Mouse (Mus musculus) MEL (cell line): ENCODE measurements around the gene Samd8. TPM values are rescaled to one million over a fixed set of nuclear protein-coding genes. Genes with fewer than 3 reads are reported as not detected.

Experiments
- DNase-seq: peaks from one replicate; pipeline ENCODE4 v3.0.0; 2011; ENCODE audit warnings: low read depth, low spot score
- H3K27ac ChIP-seq: 2 replicates; pipeline ENCODE4 v1.5.1; 2012; ENCODE audit warnings: low read depth, mild to moderate bottlenecking, control low read depth, low read length, moderate library complexity; ENCODE audit not compliant: control insufficient read depth
- H3K27me3 ChIP-seq, 2 experiments: fragments of 150-350 bp in 1 of 2; sonication (generic) in 1 of 2; 2 replicates each; pipeline ENCODE4 v1.6.1; 2012; ENCODE audit warnings: low read length in 2 of 2, mild to moderate bottlenecking in 2 of 2, improper control_type of control experiment in 1 of 2, moderate library complexity in 1 of 2; ENCODE audit not compliant: insufficient read depth in 2 of 2, control insufficient read depth in 1 of 2
- H3K36me3 ChIP-seq, 2 experiments: 2 replicates each; pipeline ENCODE4 v1.6.1; 2012 to 2014; ENCODE audit warnings: low read length in 2 of 2, improper control_type of control experiment in 1 of 2, inconsistent platforms in 1 of 2, mild to moderate bottlenecking in 1 of 2; ENCODE audit not compliant: insufficient read depth in 2 of 2, control insufficient read depth in 1 of 2
- H3K4me1 ChIP-seq, 2 experiments: fragments of 150-350 bp in 1 of 2; sonication (generic) in 1 of 2; 2 replicates each; pipeline ENCODE4 v1.6.1; 2012; ENCODE audit warnings: low read length in 2 of 2, improper control_type of control experiment in 1 of 2, mild to moderate bottlenecking in 1 of 2; ENCODE audit not compliant: insufficient read depth in 2 of 2, control insufficient read depth in 1 of 2
- H3K4me3 ChIP-seq, 2 experiments: fragments of 150-350 bp in 1 of 2; sonication (generic) in 1 of 2; 2 replicates each; pipeline ENCODE4 v1.5.1; 2012; ENCODE audit warnings: low read depth in 2 of 2, low read length in 2 of 2, mild to moderate bottlenecking in 2 of 2, moderate library complexity in 2 of 2, control low read depth in 1 of 2, improper control_type of control experiment in 1 of 2; ENCODE audit not compliant: control insufficient read depth in 1 of 2, insufficient read depth in 1 of 2
- H3K79me2 ChIP-seq: 2 replicates; pipeline ENCODE4 v1.6.1; 2012; ENCODE audit warnings: mild to moderate bottlenecking, low read length, moderate library complexity; ENCODE audit not compliant: control insufficient read depth, poor library complexity, insufficient read depth
- H3K9ac ChIP-seq: 2 replicates; pipeline ENCODE4 v1.6.1; 2012; ENCODE audit warnings: low read depth, mild to moderate bottlenecking, control low read depth, low read length, moderate library complexity; ENCODE audit not compliant: control insufficient read depth, poor library complexity, severe bottlenecking
- H3K9me3 ChIP-seq: fragments of 150-350 bp; sonication (generic); replicated peaks from 2 replicates; pipeline ENCODE4 v1.6.1; 2012; ENCODE audit warnings: mild to moderate bottlenecking, low read length, improper control_type of control experiment, moderate library complexity; ENCODE audit not compliant: insufficient read depth
- CHD1 ChIP-seq: IDR thresholded peaks from 2 replicates; pipeline ENCODE4 v1.6.1; 2012; ENCODE audit warnings: low read depth, mild to moderate bottlenecking, inconsistent platforms, low read length, improper control_type of control experiment
- CHD2 ChIP-seq: IDR thresholded peaks from 2 replicates; pipeline ENCODE4 v1.6.1; 2011; ENCODE audit warnings: low read length, improper control_type of control experiment
- CTCF ChIP-seq, 3 experiments: IDR thresholded peaks in 2 of 3; conservative IDR thresholded peaks in 1 of 3; 2 replicates each; pipeline ENCODE4 v1.5.1; 2011 to 2012; ENCODE audit warnings: low read length in 3 of 3, low read depth in 2 of 3, mild to moderate bottlenecking in 2 of 3, improper control_type of control experiment in 1 of 3, inconsistent platforms in 1 of 3, mixed read lengths in 1 of 3, moderate library complexity in 1 of 3; ENCODE audit not compliant: control insufficient read depth in 1 of 3, insufficient read depth in 1 of 3, poor library complexity in 1 of 3, severe bottlenecking in 1 of 3
- E2F4 ChIP-seq: IDR thresholded peaks from 2 replicates; pipeline ENCODE4 v1.6.1; 2011; ENCODE audit warnings: low read depth, low read length, improper control_type of control experiment, borderline replicate concordance
- ELF1 ChIP-seq: IDR thresholded peaks from 2 replicates; pipeline ENCODE4 v1.6.1; 2014; ENCODE audit warnings: low read depth, mild to moderate bottlenecking, inconsistent platforms, low read length, improper control_type of control experiment, moderate library complexity
- JUND ChIP-seq: IDR thresholded peaks from 2 replicates; pipeline ENCODE4 v1.6.1; 2011; ENCODE audit warnings: low read depth, mild to moderate bottlenecking, improper control_type of control experiment, low read length
- MAFK ChIP-seq: IDR thresholded peaks from 2 replicates; pipeline ENCODE4 v1.6.1; 2011; ENCODE audit warnings: low read depth, mild to moderate bottlenecking, low read length, improper control_type of control experiment, borderline replicate concordance
- MEF2A ChIP-seq: IDR thresholded peaks from 2 replicates; pipeline ENCODE4 v1.6.1; 2014; ENCODE audit warnings: low read depth, mild to moderate bottlenecking, inconsistent platforms, low read length, improper control_type of control experiment; ENCODE audit not compliant: poor library complexity, insufficient replicate concordance, severe bottlenecking; ENCODE audit errors: extremely low read depth
- MXI1 ChIP-seq: IDR thresholded peaks from 2 replicates; pipeline ENCODE4 v1.6.1; 2011; ENCODE audit warnings: mild to moderate bottlenecking, low read depth, low read length, improper control_type of control experiment
- MYC ChIP-seq: IDR thresholded peaks from 2 replicates; pipeline ENCODE4 v1.6.1; 2011; ENCODE audit warnings: low read depth, mild to moderate bottlenecking, low read length, improper control_type of control experiment, moderate library complexity
- POLR2A ChIP-seq, 2 experiments: IDR thresholded peaks; 2 replicates each; pipeline ENCODE4 v1.6.1; 2011 to 2012; ENCODE audit warnings: low read length in 2 of 2, mild to moderate bottlenecking in 2 of 2, control low read depth in 1 of 2, improper control_type of control experiment in 1 of 2, low read depth in 1 of 2, moderate library complexity in 1 of 2; ENCODE audit not compliant: control insufficient read depth in 1 of 2, insufficient read depth in 1 of 2, poor library complexity in 1 of 2
- POLR2AphosphoS2 ChIP-seq: IDR thresholded peaks from 2 replicates; pipeline ENCODE4 v1.6.1; 2011; ENCODE audit warnings: low read length, improper control_type of control experiment
- POLR2AphosphoS5 ChIP-seq: IDR thresholded peaks from 2 replicates; pipeline ENCODE4 v1.6.1; 2012; ENCODE audit warnings: low read depth, borderline replicate concordance, mild to moderate bottlenecking, inconsistent platforms, low read length, moderate library complexity, mixed read lengths
- RAD21 ChIP-seq: IDR thresholded peaks from 2 replicates; pipeline ENCODE4 v1.6.1; 2011; ENCODE audit warnings: mild to moderate bottlenecking, low read depth, low read length, improper control_type of control experiment
- RCOR1 ChIP-seq: IDR thresholded peaks from 2 replicates; pipeline ENCODE4 v1.6.1; 2012; ENCODE audit warnings: low read depth, mild to moderate bottlenecking, inconsistent platforms, low read length, improper control_type of control experiment
- SIN3A ChIP-seq: IDR thresholded peaks from 2 replicates; pipeline ENCODE4 v1.6.1; 2012; ENCODE audit warnings: low read length, improper control_type of control experiment, inconsistent platforms
- SMC3 ChIP-seq: IDR thresholded peaks from 2 replicates; pipeline ENCODE4 v1.6.1; 2011; ENCODE audit warnings: low read depth, low read length, improper control_type of control experiment
- TAL1 ChIP-seq: IDR thresholded peaks from 2 replicates; pipeline ENCODE4 v1.6.1; 2012; ENCODE audit warnings: mild to moderate bottlenecking, inconsistent platforms, low read length, moderate library complexity, mixed read lengths
- TBP ChIP-seq: IDR thresholded peaks from 2 replicates; pipeline ENCODE4 v1.8.0; 2011; ENCODE audit warnings: low read depth, low read length, improper control_type of control experiment
- TCF12 ChIP-seq: IDR thresholded peaks from 2 replicates; pipeline ENCODE4 v1.6.1; 2014; ENCODE audit warnings: low read depth, mild to moderate bottlenecking, inconsistent platforms, low read length, improper control_type of control experiment, moderate library complexity
- UBTF ChIP-seq: IDR thresholded peaks from 2 replicates; pipeline ENCODE4 v1.6.1; 2012; ENCODE audit warnings: low read depth, mild to moderate bottlenecking, inconsistent platforms, low read length, improper control_type of control experiment, moderate library complexity, borderline replicate concordance; ENCODE audit not compliant: insufficient read depth
- USF2 ChIP-seq, 2 experiments: IDR thresholded peaks; 2 replicates each; pipeline ENCODE4 v1.6.1; 2011 to 2012; ENCODE audit warnings: improper control_type of control experiment in 2 of 2, low read length in 2 of 2, borderline replicate concordance in 1 of 2, inconsistent platforms in 1 of 2, low read depth in 1 of 2, mild to moderate bottlenecking in 1 of 2; ENCODE audit not compliant: insufficient read depth in 1 of 2
- ZKSCAN1 ChIP-seq: IDR thresholded peaks from 2 replicates; pipeline ENCODE4 v1.6.1; 2012; ENCODE audit warnings: low read depth, mild to moderate bottlenecking, inconsistent platforms, low read length, improper control_type of control experiment, moderate library complexity
- ZNF384 ChIP-seq: IDR thresholded peaks from 2 replicates; pipeline ENCODE4 v1.6.1; 2012; ENCODE audit warnings: low read depth, mild to moderate bottlenecking, inconsistent platforms, low read length, improper control_type of control experiment
- polyA plus RNA-seq, 2 experiments: library from polyadenylated mRNA; stranded (reverse) in 1 of 2; unstranded in 1 of 2; fragments of >175 nt in 1 of 2; fragments of >200 nt in 1 of 2; gene quantifications; 2 replicates each; pipeline versions ENCODE4 v1.2.1 to v1.2.4; 2012; ENCODE audit warnings: low replicate concordance in 2 of 2, low read depth in 1 of 2; ENCODE audit not compliant: insufficient read length in 2 of 2, insufficient read depth in 1 of 2, missing spikeins in 1 of 2
- total RNA-seq: library from RNA; depleted of rRNA; stranded (reverse); fragments of 300-350 nt; gene quantifications from 2 replicates; pipeline ENCODE4 v1.2.3, GENCODE M21; 2012

Samd8 gene
- total and polyA plus RNA-seq, 3 experiments, result 5.8 to 6.8 TPM; not detected in 1

DNA sequence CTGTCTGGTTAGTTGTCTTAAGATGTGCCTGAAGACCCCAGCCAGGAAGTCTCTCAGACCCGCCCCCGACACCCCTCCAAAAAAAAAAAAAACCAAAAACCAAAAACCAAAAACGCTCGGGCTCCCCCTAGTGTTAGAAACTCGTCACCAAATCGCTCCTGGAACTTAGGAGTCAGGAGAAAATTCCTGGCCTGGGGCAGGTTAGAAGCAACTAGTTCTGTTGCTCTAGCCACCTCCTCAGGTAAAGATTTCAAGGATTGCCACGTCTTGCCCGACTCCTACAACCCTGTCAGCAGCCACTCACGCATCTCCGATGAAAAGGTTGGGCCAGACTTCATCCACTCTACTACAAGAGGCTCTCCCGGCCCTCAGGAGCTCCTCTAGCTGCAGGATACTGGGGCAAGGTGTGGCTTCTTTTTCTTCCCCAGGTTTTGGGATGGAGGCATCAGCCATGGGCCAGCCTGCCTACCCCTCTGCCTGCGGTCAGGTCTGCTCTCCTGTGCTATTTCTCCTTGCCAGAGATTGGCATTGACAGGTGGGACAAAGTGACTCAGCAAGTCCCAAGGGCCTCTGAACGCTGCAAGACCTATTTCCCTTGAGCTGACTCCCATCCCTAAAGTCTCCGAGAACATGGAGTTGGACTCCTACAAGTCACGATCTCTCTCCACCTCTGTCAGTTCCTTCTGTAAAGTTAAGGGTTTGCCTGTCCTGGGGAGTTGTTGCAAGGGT is 2.0 kb upstream of the Samd8 start:
- DNase-seq, result peak; percentile 51
- Histone ChIP-seq H3K9ac (peak overlapping the region; percentile 44), H3K4me3 (peak overlapping the region; percentile 49 to 66), H3K27me3 (no peaks in the 10 kb centered on the region), H3K27ac (no peak overlapping the region), H3K4me1 (peaks cover 6 to 20% of the 10 kb centered on the region in 2 experiments), H3K9me3 (no peaks in the 10 kb centered on the region), H3K79me2 (peaks cover 20% of the 10 kb centered on the region), H3K36me3 (peaks cover 0 to 12% of the 10 kb centered on the region in 2 experiments; a peak in 2 of 4 replicates)
- no peak for TF ChIP-seq TAL1
- TF ChIP-seq RAD21, result peak; percentile 30
- no peak for TF ChIP-seq USF2 (IDR thresholded peaks at IDR 0.05; ENCODE audit: borderline replicate concordance in 1 of 2, insufficient read depth in 1 of 2, low read depth in 1 of 2, low read length in 2 of 2)
- no peak for TF ChIP-seq MXI1
- no peak for TF ChIP-seq MYC
- TF ChIP-seq ZKSCAN1, result peak; percentile 37; the same call in 1 of the 2 replicates
- peak; percentile 36; the same call in 1 of the 2 replicates for TF ChIP-seq SMC3
- TF ChIP-seq CHD1, result no peak
- TF ChIP-seq UBTF, result no peak
- no peak for TF ChIP-seq JUND
- TF ChIP-seq POLR2AphosphoS2, result no peak
- peak; percentile 92 for TF ChIP-seq ZNF384
- TF ChIP-seq CTCF (IDR thresholded peaks at IDR 0.05 in 2 of 3, conservative IDR thresholded peaks at IDR 0.05 in 1 of 3; ENCODE audit: control insufficient read depth in 1 of 3, insufficient read depth in 1 of 3, low read depth in 2 of 3, low read length in 3 of 3, poor library complexity in 1 of 3, severe bottlenecking in 1 of 3), result peak; percentile 27 to 51 (median 34); a peak in 4 of 6 replicates
- TF ChIP-seq ELF1, result no peak
- TF ChIP-seq MAFK, result no peak
- no peak for TF ChIP-seq POLR2A (IDR thresholded peaks at IDR 0.05; ENCODE audit: control insufficient read depth in 1 of 2, insufficient read depth in 1 of 2, low read depth in 1 of 2, low read length in 2 of 2, poor library complexity in 1 of 2)
- no peak for TF ChIP-seq CHD2

DNA sequence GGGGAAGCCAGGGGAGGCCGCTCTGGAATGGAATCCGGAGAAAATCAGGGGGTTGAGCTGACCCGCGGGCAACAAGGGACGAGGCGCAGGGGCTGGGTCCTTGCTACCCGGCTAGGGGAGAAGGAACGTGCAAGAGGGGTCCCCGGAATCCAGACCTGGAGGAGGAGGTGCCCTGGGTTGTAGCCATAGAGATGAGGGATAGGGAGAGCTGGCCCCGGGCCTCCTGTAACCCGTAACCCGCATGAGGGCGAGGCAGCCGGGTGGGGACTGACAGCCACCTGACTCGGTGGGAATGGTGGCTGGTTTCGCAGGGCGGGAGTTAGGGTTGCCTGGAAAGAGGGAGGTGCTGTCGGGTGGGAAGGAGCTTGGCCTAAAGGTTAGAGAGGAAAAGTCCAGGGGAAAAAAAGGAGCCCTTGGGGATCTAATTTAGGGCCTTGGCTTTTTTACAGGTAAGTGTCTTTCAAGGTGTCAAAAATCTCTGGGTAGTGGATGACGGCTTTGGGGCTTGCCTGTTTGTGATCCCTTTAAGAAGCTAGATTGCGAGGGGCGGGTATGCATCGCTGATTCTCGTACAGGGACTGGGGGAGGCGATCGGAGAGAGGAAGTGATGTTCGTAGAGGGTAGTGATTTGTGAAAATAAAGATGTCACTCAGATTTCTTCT is 681 bp downstream of the Samd8 start, which contains the start of gene Dusp13:
Gene Dusp13 (minus strand): TSS at position 301 of the 662 bp plus-strand sequence.
- H3K27ac ChIP-seq, result peak within 1 kb of the TSS; percentile 37
- peaks cover 15 to 30% of the 10 kb centered on the region in 2 experiments for H3K4me1 ChIP-seq
- peaks cover 0 to 27% of the 10 kb centered on the region in 2 experiments; a peak in 2 of 4 replicates for H3K36me3 ChIP-seq
- H3K4me3 ChIP-seq, result peak within 1 kb of the TSS; percentile 91 to 100
- peaks cover 34% of the 10 kb centered on the region for H3K79me2 ChIP-seq
- H3K9ac ChIP-seq, result peak within 1 kb of the TSS; percentile 89
- DNase-seq, result peak; percentile 71
- H3K27me3 ChIP-seq, result no peaks in the 10 kb centered on the region
- no peaks in the 10 kb centered on the region for H3K9me3 ChIP-seq
- TF ChIP-seq SIN3A, result peak; percentile 55; the same call in 1 of the 2 replicates
- 0 out of 2 replicates have a peak, but pooled peaks have one; percentile 11 for TF ChIP-seq TBP
- no peak for TF ChIP-seq MAFK
- TF ChIP-seq TCF12, result no peak
- TF ChIP-seq MEF2A, result no peak
- TF ChIP-seq POLR2AphosphoS5, result no peak
- peak; percentile 34; the same call in 1 of the 2 replicates for TF ChIP-seq RCOR1
- TF ChIP-seq E2F4, result no peak
- TF ChIP-seq ZNF384, result no peak
